Comparison of ENCODE assay signal across 15 mouse cellular contexts in the genomic region with DNA sequence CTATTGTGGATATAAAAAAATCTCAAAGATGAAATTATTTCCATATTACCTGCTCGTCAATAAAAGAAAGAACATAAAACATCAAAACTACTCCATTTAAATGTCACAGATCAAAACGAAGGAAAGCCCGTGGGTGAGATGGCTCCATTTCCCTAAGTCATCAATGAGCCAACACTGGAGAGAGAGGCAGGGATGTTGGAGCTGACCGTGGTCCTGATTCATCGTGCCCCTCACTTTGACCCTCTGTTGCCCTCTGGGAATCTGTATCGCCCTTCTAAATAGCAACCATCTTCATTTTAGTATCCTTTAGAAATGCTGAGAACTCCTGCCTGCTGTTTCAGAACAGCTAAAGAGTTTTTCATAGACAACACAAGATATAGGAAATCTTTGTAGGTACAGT.
A peak's percentile ranks its signal among the peaks of the same experiment; 100 is the strongest.
DNase-seq lines count a peak whose midpoint lies in the region; ATAC-seq and TF ChIP-seq lines count a peak whose summit lies in the region.
"Had no signal": no experiment of that assay in that cellular context is flagged by ENCODE, and none has a peak within 500 bp of the region (broad histone marks: within the 10 kb centered on the region; RNA-seq: fewer than 3 reads in every experiment).

No protein-coding gene starts in this region.

- no peaks in the 10 kb centered on the region for H3K36me3 ChIP-seq in lung, embryonic 14.5 days (ENCODE audit: insufficient read depth)
- H3K36me3 ChIP-seq in forebrain, embryonic 12.5 days (replicated peaks): no peaks in the 10 kb centered on the region
- H3K36me3 ChIP-seq in forebrain, embryonic 11.5 days (ENCODE audit: control insufficient read depth, insufficient read depth, low read length): no peaks in the 10 kb centered on the region
- H3K36me3 ChIP-seq: forebrain, embryonic 10.5 days; intestine, embryonic 15.5 days; limb, embryonic 13.5 days had no signal

- H3K9me3 ChIP-seq in lung, embryonic 14.5 days (ENCODE audit: low read depth, low read length): no peaks in the 10 kb centered on the region
- no peaks in the 10 kb centered on the region for H3K9me3 ChIP-seq in forebrain, embryonic 12.5 days
- no peaks in the 10 kb centered on the region for H3K9me3 ChIP-seq in forebrain, embryonic 11.5 days (ENCODE audit: control insufficient read depth, low read length)
- H3K9me3 ChIP-seq: forebrain, embryonic 10.5 days; intestine, embryonic 15.5 days; limb, embryonic 13.5 days had no signal

- H3K4me1 ChIP-seq in lung, embryonic 14.5 days (ENCODE audit: insufficient read depth): no peaks in the 10 kb centered on the region
- H3K4me1 ChIP-seq in forebrain, embryonic 12.5 days: no peaks in the 10 kb centered on the region
- H3K4me1 ChIP-seq in forebrain, embryonic 11.5 days (replicated peaks; ENCODE audit: control insufficient read depth, insufficient read depth, low read length): no peaks in the 10 kb centered on the region
- H3K4me1 ChIP-seq: forebrain, embryonic 10.5 days; intestine, embryonic 15.5 days; limb, embryonic 13.5 days had no signal

- H3K27ac ChIP-seq in lung, embryonic 14.5 days (ENCODE audit: low read depth): no peak overlapping the region
- H3K27ac ChIP-seq in forebrain, embryonic 12.5 days: no peak overlapping the region
- no peak overlapping the region for H3K27ac ChIP-seq in forebrain, embryonic 11.5 days (ENCODE audit: low read depth, low read length)
- H3K27ac ChIP-seq: forebrain, embryonic 10.5 days; gastrocnemius, adult 2 months; intestine, embryonic 15.5 days; limb, embryonic 13.5 days had no signal

- no peak for TF ChIP-seq CTCF in lung, embryonic 14.5 days (IDR thresholded peaks at IDR 0.05; ENCODE audit: low read depth)

- DNase-seq in lung, embryonic 14.5 days: peak; percentile 74
- DNase-seq in lung, adult 18-20 months: no peak
- peak; percentile 58 for DNase-seq in forelimb bud, embryonic 11.5 days (ENCODE audit: low read depth, low spot score)
- no peak for DNase-seq in forebrain, embryonic 11.5 days (ENCODE audit: low spot score)
- no peak for DNase-seq in heart, adult 18-20 months
- DNase-seq: gastrocnemius, adult 2 months; layer of hippocampus, postnatal 36 days; lung, adult 2 months; right cerebral cortex, postnatal 14 days had no signal

- H3K27me3 ChIP-seq in lung, embryonic 14.5 days (ENCODE audit: insufficient read depth, low read length): no peaks in the 10 kb centered on the region
- no peaks in the 10 kb centered on the region for H3K27me3 ChIP-seq in forebrain, embryonic 12.5 days
- no peaks in the 10 kb centered on the region for H3K27me3 ChIP-seq in forebrain, embryonic 11.5 days (ENCODE audit: control insufficient read depth, insufficient read depth, low read length)
- H3K27me3 ChIP-seq: CH12.LX; intestine, embryonic 15.5 days; limb, embryonic 13.5 days had no signal

- H3K4me2 ChIP-seq in lung, embryonic 14.5 days: no peak overlapping the region
- no peak overlapping the region for H3K4me2 ChIP-seq in forebrain, embryonic 12.5 days
- no peak overlapping the region for H3K4me2 ChIP-seq in forebrain, embryonic 11.5 days (ENCODE audit: low read depth, low read length, severe bottlenecking)
- H3K4me2 ChIP-seq: intestine, embryonic 15.5 days; limb, embryonic 13.5 days had no signal

- H3K4me3 ChIP-seq in lung, embryonic 14.5 days (ENCODE audit: low read depth, low read length): no peak overlapping the region
- H3K4me3 ChIP-seq in forebrain, embryonic 12.5 days (replicated peaks): no peak overlapping the region
- no peak overlapping the region for H3K4me3 ChIP-seq in forebrain, embryonic 11.5 days (ENCODE audit: low read depth, low read length)
- H3K4me3 ChIP-seq: forebrain, embryonic 10.5 days; gastrocnemius, adult 2 months; intestine, embryonic 15.5 days; limb, embryonic 13.5 days had no signal

- ATAC-seq in lung, embryonic 14.5 days (ENCODE audit: insufficient read depth): no peak
- ATAC-seq in common myeloid progenitor, adult 5-6 weeks (replicated peaks; ENCODE audit: low read depth, poor library complexity, severe bottlenecking): peak; percentile 69; the same call in 1 of the 2 replicates
- ATAC-seq in forebrain, embryonic 12.5 days (ENCODE audit: low FRiP score): no peak
- no peak for ATAC-seq in forebrain, embryonic 11.5 days (replicated peaks; ENCODE audit: low FRiP score)
- ATAC-seq: intestine, embryonic 15.5 days had no signal

- 25% methylated on average over 6 of the region's 6 CpGs for WGBS in lung, embryonic 14.5 days
- WGBS in forebrain, embryonic 12.5 days: 53% methylated on average over 6 of the region's 6 CpGs
- 47% methylated on average over 6 of the region's 6 CpGs for WGBS in forebrain, embryonic 11.5 days

- no peak overlapping the region for H3K9ac ChIP-seq in lung, embryonic 14.5 days
- H3K9ac ChIP-seq in forebrain, embryonic 12.5 days: no peak overlapping the region
- H3K9ac ChIP-seq in forebrain, embryonic 11.5 days (ENCODE audit: low read length): no peak overlapping the region
- H3K9ac ChIP-seq: intestine, embryonic 15.5 days; limb, embryonic 13.5 days had no signal

Comparison
In these comparisons a context has a peak if more than half of its experiments do, and no peak if none do; other contexts are left out.
1. DNase-seq: peak in lung, embryonic 14.5 days (single experiment) and forelimb bud, embryonic 11.5 days (single experiment); none in lung, adult 18-20 months (0 of 2), forebrain, embryonic 11.5 days (single experiment) and heart, adult 18-20 months (0 of 2).